Mouse (Mus musculus) ES-Bruce4 (cell line): ENCODE data around the gene Neurod2. TPM values are rescaled to one million over a fixed set of nuclear protein-coding genes. Genes with fewer than 3 reads are reported as not detected.

Experiments
- H3K27ac ChIP-seq: 2 replicates; pipeline ENCODE4 v1.5.1; 2012; ENCODE audit warnings: low read length, inconsistent platforms; ENCODE audit not compliant: insufficient read depth
- H3K27me3 ChIP-seq: 2 replicates; pipeline ENCODE4 v1.6.1; 2012; ENCODE audit warnings: mild to moderate bottlenecking, low read length, inconsistent platforms; ENCODE audit not compliant: control insufficient read depth, poor library complexity, insufficient read depth, severe bottlenecking
- H3K36me3 ChIP-seq: 2 replicates; pipeline ENCODE4 v1.6.1; 2012; ENCODE audit warnings: inconsistent platforms, mild to moderate bottlenecking, low read length, moderate library complexity; ENCODE audit not compliant: control insufficient read depth, poor library complexity, insufficient read depth, severe bottlenecking
- H3K4me1 ChIP-seq: one replicate; pipeline ENCODE4 v1.8.1; 2011; ENCODE audit warnings: low read length; ENCODE audit not compliant: control insufficient read depth, insufficient read depth
- H3K4me3 ChIP-seq: 2 replicates; pipeline ENCODE4 v1.5.1; 2011; ENCODE audit warnings: low read depth, mild to moderate bottlenecking, low read length
- H3K9ac ChIP-seq: 2 replicates; pipeline ENCODE4 v1.6.1; 2012; ENCODE audit warnings: low read depth, mild to moderate bottlenecking, inconsistent platforms; ENCODE audit not compliant: poor library complexity, severe bottlenecking
- H3K9me3 ChIP-seq: replicated peaks from 2 replicates; pipeline ENCODE4 v1.6.1; 2012; ENCODE audit warnings: mild to moderate bottlenecking, low read length, inconsistent platforms; ENCODE audit not compliant: control insufficient read depth, poor library complexity, insufficient read depth, severe bottlenecking
- CTCF ChIP-seq: IDR thresholded peaks from one replicate; pipeline ENCODE4 v1.8.1; 2011; ENCODE audit warnings: low read depth, low read length
- EP300 ChIP-seq: IDR thresholded peaks from 2 replicates; pipeline ENCODE4 v1.6.1; 2011; ENCODE audit warnings: low read depth, low read length; ENCODE audit not compliant: insufficient read depth
- POLR2A ChIP-seq: IDR thresholded peaks from one replicate; pipeline ENCODE4 v1.8.1; 2011; ENCODE audit warnings: low read length; ENCODE audit not compliant: insufficient read depth
- polyA plus RNA-seq: library from polyadenylated mRNA; stranded (reverse); fragments of >200 nt; gene quantifications from 2 replicates; pipeline ENCODE4 v1.2.4, GENCODE M21; 2011; ENCODE audit warnings: low read depth; ENCODE audit not compliant: missing spikeins, insufficient read depth, insufficient read length

Neurod2 gene
- polyA plus RNA-seq, 1 experiment, result not detected

- Histone ChIP-seq H3K9ac (no peak overlapping the region), H3K27ac (no peak overlapping the region), H3K4me1 (no peaks in the 10 kb centered on the region), H3K9me3 (no peaks in the 10 kb centered on the region), H3K4me3 (no peak overlapping the region), H3K36me3 (no peaks in the 10 kb centered on the region), H3K27me3 (peaks cover 27% of the 10 kb centered on the region)
- TF ChIP-seq CTCF, result peak; percentile 66
- TF ChIP-seq EP300, result no peak
- no peak for TF ChIP-seq POLR2A
Measured at GRCm38 (mm10) chr11:98336245-98337107, 7.0 kb upstream of the Neurod2 start.

GRCm38 (mm10) chr11:98335250-98335649 is 5.8 kb upstream of the Neurod2 start:
- Histone ChIP-seq H3K9me3 (no peaks in the 10 kb centered on the region), H3K27me3 (peaks cover 24% of the 10 kb centered on the region), H3K4me3 (no peak overlapping the region), H3K9ac (no peak overlapping the region), H3K36me3 (no peaks in the 10 kb centered on the region), H3K27ac (no peak overlapping the region), H3K4me1 (no peaks in the 10 kb centered on the region)
- TF ChIP-seq POLR2A (no peak), CTCF (no peak), EP300 (no peak)

GRCm38 (mm10) chr11:98333981-98334741 is 4.7 kb upstream of the Neurod2 start:
- H3K9me3 ChIP-seq, result no peaks in the 10 kb centered on the region
- no peaks in the 10 kb centered on the region for H3K4me1 ChIP-seq
- no peak overlapping the region for H3K9ac ChIP-seq
- H3K36me3 ChIP-seq, result no peaks in the 10 kb centered on the region
- peak overlapping the region; percentile 24 for H3K4me3 ChIP-seq
- TF ChIP-seq CTCF (no peak), EP300 (no peak), POLR2A (no peak)
- H3K27ac ChIP-seq, result no peak overlapping the region
- peaks cover 27% of the 10 kb centered on the region for H3K27me3 ChIP-seq

DNA sequence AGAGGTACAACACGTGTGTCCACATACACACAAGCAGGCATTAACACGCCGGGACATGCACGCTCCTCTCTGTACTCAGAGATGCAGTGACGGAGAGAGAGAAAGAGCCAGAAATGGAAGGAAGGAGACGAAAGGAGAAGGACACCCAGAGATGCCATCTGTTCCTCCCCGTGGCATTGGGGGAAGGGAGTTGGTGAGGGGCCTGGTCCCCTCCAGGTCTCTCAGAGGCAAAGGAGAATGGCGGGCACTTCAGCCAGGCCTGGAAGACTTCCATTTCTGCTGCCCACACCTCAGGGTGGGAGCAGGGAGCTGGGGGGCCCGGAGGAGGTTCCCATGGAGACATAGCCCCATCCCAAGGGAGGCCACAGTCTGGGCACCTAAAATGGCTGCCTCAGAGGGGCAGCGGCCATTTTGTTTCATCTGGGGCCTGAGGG is 3.8 kb upstream of the Neurod2 start:
- no peak overlapping the region for H3K9ac ChIP-seq
- H3K4me1 ChIP-seq, result no peaks in the 10 kb centered on the region
- H3K27ac ChIP-seq, result no peak overlapping the region
- TF ChIP-seq EP300 (no peak), CTCF (no peak), POLR2A (no peak)
- peaks cover 27% of the 10 kb centered on the region for H3K27me3 ChIP-seq
- H3K36me3 ChIP-seq, result no peaks in the 10 kb centered on the region
- H3K4me3 ChIP-seq, result no peak overlapping the region
- no peaks in the 10 kb centered on the region for H3K9me3 ChIP-seq

GRCm38 (mm10) chr11:98332841-98333240 is 3.4 kb upstream of the Neurod2 start:
- Histone ChIP-seq H3K4me1 (no peaks in the 10 kb centered on the region), H3K9me3 (no peaks in the 10 kb centered on the region), H3K4me3 (no peak overlapping the region), H3K27ac (no peak overlapping the region), H3K36me3 (no peaks in the 10 kb centered on the region), H3K9ac (no peak overlapping the region), H3K27me3 (peaks cover 30% of the 10 kb centered on the region)
- TF ChIP-seq EP300, result no peak
- no peak for TF ChIP-seq CTCF
- TF ChIP-seq POLR2A, result no peak

- Histone ChIP-seq H3K27ac (no peak overlapping the region), H3K36me3 (no peaks in the 10 kb centered on the region), H3K4me1 (no peaks in the 10 kb centered on the region), H3K9me3 (no peaks in the 10 kb centered on the region), H3K9ac (no peak overlapping the region), H3K27me3 (peaks cover 30% of the 10 kb centered on the region), H3K4me3 (no peak overlapping the region)
- no peak for TF ChIP-seq POLR2A
- TF ChIP-seq EP300, result no peak
- TF ChIP-seq CTCF, result no peak
Measured at GRCm38 (mm10) chr11:98332186-98332585, 2.7 kb upstream of the Neurod2 start.
